Mouse (Mus musculus): ENCODE results near the gene Nim1k. TPM values are rescaled to one million over a fixed set of nuclear protein-coding genes. Genes with fewer than 3 reads are reported as not detected.

The Nim1k gene
- polyA plus RNA-seq, 1 experiment from 2014 or later: 0.19 TPM

DNA sequence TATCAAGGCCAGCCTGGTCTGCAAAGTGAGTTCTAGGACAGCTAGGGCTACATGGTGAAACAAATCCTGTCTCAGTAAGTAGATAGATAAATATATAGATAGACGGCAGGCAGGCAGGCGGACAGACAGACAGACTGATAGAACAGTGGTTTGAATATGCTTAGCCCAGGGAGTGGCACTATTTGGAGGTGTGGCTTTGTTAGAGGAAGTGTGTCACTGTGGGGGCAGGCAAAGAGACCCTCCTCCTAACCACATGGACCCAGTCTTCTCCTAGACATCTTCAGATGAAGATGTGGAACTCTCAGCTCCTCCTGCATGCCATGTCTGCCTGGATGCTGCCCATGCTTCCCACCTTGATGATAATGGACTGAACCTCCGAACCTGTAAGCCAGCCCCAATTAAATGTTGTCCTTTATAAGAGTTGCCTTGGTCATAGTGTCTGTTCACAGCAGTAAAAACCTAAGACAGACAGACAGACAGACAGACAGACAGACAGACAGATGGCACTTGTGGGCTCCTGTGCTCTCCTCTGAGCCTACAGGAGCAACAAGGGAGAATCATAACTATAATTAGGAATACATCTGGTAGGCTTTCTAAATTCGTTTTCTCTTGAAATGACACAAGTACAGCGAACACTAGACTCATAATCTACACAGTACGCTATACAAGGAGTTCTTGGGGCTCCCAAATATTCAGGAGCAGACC is 12.8 kb downstream of the Nim1k start:
- Histone ChIP-seq H3K27me3 (replicated peaks; ENCODE audit: control insufficient read depth, insufficient read depth, low read length) (no peaks in the 10 kb centered on the region), H3K9me3 (ENCODE audit: control insufficient read depth, low read length) (no peaks in the 10 kb centered on the region), H3K4me1 (replicated peaks; ENCODE audit: control insufficient read depth, insufficient read depth, low read length) (no peaks in the 10 kb centered on the region), H3K4me2 (no peak overlapping the region), H3K4me3 (ENCODE audit: low read depth, low read length) (no peak overlapping the region), H3K9ac (ENCODE audit: low read depth, low read length) (no peak overlapping the region), H3K36me3 (ENCODE audit: control insufficient read depth, insufficient read depth, low read length) (no peaks in the 10 kb centered on the region), H3K27ac (ENCODE audit: low read depth, low read length) (no peak overlapping the region)
- DNase-seq (ENCODE audit: low spot score) (no peak), ATAC-seq (replicated peaks; ENCODE audit: low FRiP score) (no peak)
- WGBS: 68% methylated on average over 6 of the region's 6 CpGs

DNA sequence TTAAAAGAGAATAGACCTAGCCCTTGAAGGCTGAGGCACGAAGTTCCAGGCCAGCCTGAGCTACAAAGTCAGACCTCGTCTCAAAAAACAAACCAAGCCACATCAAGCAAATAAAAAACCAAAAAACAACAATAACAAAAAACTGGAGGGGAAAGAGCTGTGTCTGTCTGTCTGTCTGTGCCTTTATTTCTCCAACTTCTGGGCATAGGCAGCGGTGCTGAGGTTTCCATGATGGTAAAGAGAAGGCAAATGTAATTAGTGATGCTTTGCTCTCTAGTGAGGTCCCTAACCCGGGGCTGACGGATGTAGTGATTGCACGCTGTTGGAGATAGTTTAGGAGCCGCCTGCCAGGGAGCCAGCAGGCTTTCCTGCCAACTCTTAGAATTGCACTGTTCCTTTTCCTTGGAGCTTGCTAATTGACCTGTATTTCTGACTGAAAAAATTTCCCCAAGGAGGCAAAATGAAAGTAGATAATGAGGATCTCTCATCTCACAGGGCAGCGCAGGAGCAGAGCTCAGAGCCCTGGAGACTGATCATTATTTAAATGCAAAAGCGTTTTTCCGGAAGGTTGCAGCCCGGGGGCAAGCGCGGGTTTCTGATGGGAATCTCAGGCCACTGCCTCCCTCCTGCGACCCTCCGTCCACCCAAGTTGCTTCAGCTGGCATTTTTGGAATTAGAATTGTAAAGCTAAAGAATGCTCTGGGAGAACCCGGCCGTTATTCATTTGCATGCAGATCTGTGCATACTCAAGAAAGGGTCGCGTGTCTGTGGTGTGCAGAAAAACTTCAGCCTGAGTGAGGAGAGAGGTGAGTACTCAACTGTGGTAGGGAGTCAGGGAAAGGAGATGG is 14.1 kb downstream of the Nim1k start:
- no peak for DNase-seq (ENCODE audit: low spot score)
- Histone ChIP-seq H3K4me3 (ENCODE audit: low read depth, low read length) (peak overlapping the region; percentile 24), H3K27ac (ENCODE audit: low read depth, low read length) (no peak overlapping the region), H3K9ac (ENCODE audit: low read depth, low read length) (no peak overlapping the region), H3K36me3 (ENCODE audit: control insufficient read depth, insufficient read depth, low read length) (no peaks in the 10 kb centered on the region), H3K4me2 (peak overlapping the region; percentile 56), H3K9me3 (ENCODE audit: control insufficient read depth, low read length) (no peaks in the 10 kb centered on the region), H3K4me1 (replicated peaks; ENCODE audit: control insufficient read depth, insufficient read depth, low read length) (no peaks in the 10 kb centered on the region), H3K27me3 (replicated peaks; ENCODE audit: control insufficient read depth, insufficient read depth, low read length) (no peaks in the 10 kb centered on the region)
- WGBS: 18% methylated on average over 19 of the region's 19 CpGs
- no peak for ATAC-seq (replicated peaks; ENCODE audit: low FRiP score)

DNA sequence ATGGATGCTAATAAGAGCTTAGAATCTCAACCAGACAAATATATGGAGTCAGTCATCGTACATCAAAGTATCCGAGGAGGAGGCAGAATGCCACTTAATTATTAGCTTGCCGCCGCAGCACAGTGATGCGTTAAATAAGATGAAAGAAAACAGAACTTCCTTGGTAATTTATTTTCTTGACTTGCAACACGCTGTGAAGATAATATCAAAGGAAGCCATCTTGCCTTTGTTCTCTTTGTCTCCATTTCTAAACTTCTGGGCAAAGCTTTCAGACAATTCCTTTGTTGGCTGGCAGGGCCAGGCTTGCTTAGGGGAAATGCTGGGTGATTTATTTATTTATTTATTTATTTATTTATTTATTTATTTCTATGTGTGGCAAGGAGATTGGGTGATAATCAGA is 24.2 kb downstream of the Nim1k start:
- Histone ChIP-seq H3K27me3 (replicated peaks; ENCODE audit: control insufficient read depth, insufficient read depth, low read length) (no peaks in the 10 kb centered on the region), H3K9me3 (ENCODE audit: control insufficient read depth, low read length) (no peaks in the 10 kb centered on the region), H3K9ac (ENCODE audit: low read depth, low read length) (no peak overlapping the region), H3K4me2 (no peak overlapping the region), H3K4me1 (replicated peaks; ENCODE audit: control insufficient read depth, insufficient read depth, low read length) (no peaks in the 10 kb centered on the region), H3K27ac (ENCODE audit: low read depth, low read length) (no peak overlapping the region), H3K36me3 (ENCODE audit: control insufficient read depth, insufficient read depth, low read length) (no peaks in the 10 kb centered on the region), H3K4me3 (ENCODE audit: low read depth, low read length) (no peak overlapping the region)
- no peak for DNase-seq (ENCODE audit: low spot score)
- no peak for ATAC-seq (replicated peaks; ENCODE audit: low FRiP score)
- WGBS: 68% methylated on average over 6 of the region's 6 CpGs

- 84% methylated on average over 7 of the region's 7 CpGs for WGBS
- no peaks in the 10 kb centered on the region for H3K27me3 ChIP-seq (replicated peaks; ENCODE audit: control insufficient read depth, insufficient read depth, low read length)
- H3K4me3 ChIP-seq (ENCODE audit: low read depth, low read length): no peak overlapping the region
- no peak overlapping the region for H3K9ac ChIP-seq (ENCODE audit: low read depth, low read length)
- ATAC-seq (replicated peaks; ENCODE audit: low FRiP score) (no peak), DNase-seq (ENCODE audit: low spot score) (no peak)
- no peaks in the 10 kb centered on the region for H3K36me3 ChIP-seq (ENCODE audit: control insufficient read depth, insufficient read depth, low read length)
- H3K27ac ChIP-seq (ENCODE audit: low read depth, low read length): no peak overlapping the region
- H3K4me1 ChIP-seq (replicated peaks; ENCODE audit: control insufficient read depth, insufficient read depth, low read length): no peaks in the 10 kb centered on the region
- H3K9me3 ChIP-seq (ENCODE audit: control insufficient read depth, low read length): no peaks in the 10 kb centered on the region
- no peak overlapping the region for H3K4me2 ChIP-seq
These were observed 26.3 kb downstream of the Nim1k start for GRCm38 (mm10) chr13:119729406-119729805.

DNA sequence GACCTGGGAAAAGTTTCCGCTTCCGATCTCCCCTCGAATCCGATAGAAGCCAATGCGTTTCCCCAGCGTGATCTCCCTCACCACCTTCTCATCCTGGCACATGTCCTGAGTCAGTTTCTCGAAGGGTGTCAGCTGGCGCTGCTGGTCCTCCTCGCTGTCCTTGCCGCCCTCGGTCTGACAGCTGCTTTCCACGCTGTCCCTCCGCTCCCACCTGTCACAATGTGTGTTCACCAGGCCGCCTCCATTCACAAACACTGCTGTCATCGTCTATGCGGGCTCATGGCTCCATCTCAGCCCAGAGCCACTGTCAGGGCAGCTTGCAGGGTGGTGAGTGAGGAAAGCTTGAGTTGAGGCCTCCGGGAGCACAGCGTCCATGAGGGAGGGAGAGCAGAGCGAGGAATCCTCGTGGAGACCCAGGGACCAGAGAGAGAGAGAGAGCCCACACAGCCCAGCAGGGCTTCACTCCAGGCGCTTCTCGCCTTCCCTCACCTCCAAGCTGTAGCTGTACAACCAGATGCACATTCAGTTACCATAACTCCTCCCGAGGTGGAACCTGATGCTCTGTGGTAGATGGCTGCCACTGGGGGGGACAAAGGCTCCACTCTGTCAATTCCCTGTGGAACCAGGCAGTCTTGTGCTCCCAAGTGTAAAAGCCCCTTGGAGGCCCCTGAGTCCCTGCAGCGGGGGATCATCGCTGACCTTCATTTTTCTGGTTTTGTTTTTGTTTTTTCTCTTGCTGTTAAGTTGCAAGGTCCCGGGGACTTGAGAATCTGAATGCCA is 27.9 kb downstream of the Nim1k start:
- Histone ChIP-seq H3K4me1 (replicated peaks; ENCODE audit: control insufficient read depth, insufficient read depth, low read length) (no peaks in the 10 kb centered on the region), H3K4me3 (ENCODE audit: low read depth, low read length) (no peak overlapping the region), H3K9me3 (ENCODE audit: control insufficient read depth, low read length) (no peaks in the 10 kb centered on the region), H3K27ac (ENCODE audit: low read depth, low read length) (no peak overlapping the region), H3K9ac (ENCODE audit: low read depth, low read length) (no peak overlapping the region), H3K4me2 (no peak overlapping the region), H3K36me3 (ENCODE audit: control insufficient read depth, insufficient read depth, low read length) (no peaks in the 10 kb centered on the region), H3K27me3 (replicated peaks; ENCODE audit: control insufficient read depth, insufficient read depth, low read length) (no peaks in the 10 kb centered on the region)
- ATAC-seq (replicated peaks; ENCODE audit: low FRiP score) (no peak), DNase-seq (ENCODE audit: low spot score) (no peak)
- 71% methylated on average over 26 of the region's 26 CpGs for WGBS

GRCm38 (mm10) chr13:119724541-119724940 is 31.1 kb downstream of the Nim1k start:
- Histone ChIP-seq H3K4me3 (ENCODE audit: low read depth, low read length) (no peak overlapping the region), H3K36me3 (ENCODE audit: control insufficient read depth, insufficient read depth, low read length) (no peaks in the 10 kb centered on the region), H3K27ac (ENCODE audit: low read depth, low read length) (no peak overlapping the region), H3K27me3 (replicated peaks; ENCODE audit: control insufficient read depth, insufficient read depth, low read length) (no peaks in the 10 kb centered on the region), H3K4me2 (no peak overlapping the region), H3K9ac (ENCODE audit: low read depth, low read length) (no peak overlapping the region), H3K4me1 (replicated peaks; ENCODE audit: control insufficient read depth, insufficient read depth, low read length) (no peaks in the 10 kb centered on the region), H3K9me3 (ENCODE audit: control insufficient read depth, low read length) (no peaks in the 10 kb centered on the region)
- DNase-seq (ENCODE audit: low spot score) (no peak), ATAC-seq (replicated peaks; ENCODE audit: low FRiP score) (no peak)
- 76% methylated on average over 7 of the region's 7 CpGs for whole genome bisulfite sequencing

GRCm38 (mm10) chr13:119723368-119723767 is 32.3 kb downstream of the Nim1k start:
- H3K27me3 ChIP-seq (replicated peaks; ENCODE audit: control insufficient read depth, insufficient read depth, low read length): no peaks in the 10 kb centered on the region
- no peak overlapping the region for H3K4me2 ChIP-seq
- no peak overlapping the region for H3K9ac ChIP-seq (ENCODE audit: low read depth, low read length)
- H3K4me1 ChIP-seq (replicated peaks; ENCODE audit: control insufficient read depth, insufficient read depth, low read length): no peaks in the 10 kb centered on the region
- no peak overlapping the region for H3K27ac ChIP-seq (ENCODE audit: low read depth, low read length)
- H3K9me3 ChIP-seq (ENCODE audit: control insufficient read depth, low read length): no peaks in the 10 kb centered on the region
- no peak overlapping the region for H3K4me3 ChIP-seq (ENCODE audit: low read depth, low read length)
- H3K36me3 ChIP-seq (ENCODE audit: control insufficient read depth, insufficient read depth, low read length): no peaks in the 10 kb centered on the region
- WGBS: 76% methylated on average over 5 of the region's 5 CpGs
- DNase-seq (ENCODE audit: low spot score) (no peak), ATAC-seq (replicated peaks; ENCODE audit: low FRiP score) (no peak)

DNA sequence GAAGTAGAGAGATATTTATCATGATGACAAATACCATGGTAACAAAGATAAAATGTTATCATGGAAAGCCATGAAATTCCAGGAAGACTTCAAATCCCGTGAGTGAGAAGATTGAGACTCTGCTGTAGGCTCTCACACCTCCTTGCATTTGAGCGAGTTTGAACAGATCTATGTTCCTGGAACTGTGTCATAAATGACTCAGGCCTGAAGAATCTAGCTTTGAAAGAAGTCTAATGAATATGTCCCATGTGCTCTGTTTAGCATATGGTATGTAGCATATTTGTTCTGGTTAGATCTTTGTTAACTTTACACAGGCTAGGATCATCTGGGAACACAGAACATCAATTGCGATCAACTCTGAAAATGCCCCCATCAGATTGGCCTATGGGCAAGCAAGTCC is 33.2 kb downstream of the Nim1k start:
- Histone ChIP-seq H3K9me3 (ENCODE audit: control insufficient read depth, low read length) (no peaks in the 10 kb centered on the region), H3K4me1 (replicated peaks; ENCODE audit: control insufficient read depth, insufficient read depth, low read length) (no peaks in the 10 kb centered on the region), H3K4me2 (no peak overlapping the region), H3K9ac (ENCODE audit: low read depth, low read length) (no peak overlapping the region), H3K4me3 (ENCODE audit: low read depth, low read length) (no peak overlapping the region), H3K36me3 (ENCODE audit: control insufficient read depth, insufficient read depth, low read length) (no peaks in the 10 kb centered on the region), H3K27ac (ENCODE audit: low read depth, low read length) (no peak overlapping the region), H3K27me3 (replicated peaks; ENCODE audit: control insufficient read depth, insufficient read depth, low read length) (no peaks in the 10 kb centered on the region)
- ATAC-seq (replicated peaks; ENCODE audit: low FRiP score): no peak
- WGBS: 79% methylated on average over 3 of the region's 3 CpGs
- DNase-seq (ENCODE audit: low spot score): no peak

Measured in liver, embryonic 11.5 days (tissue).